Mouse (Mus musculus): ENCODE results near the gene Evpl. TPM values are rescaled to one million over a fixed set of nuclear protein-coding genes. Genes with fewer than 3 reads are reported as not detected.
"Not testable (repeated sequence)": the region's sequence is repeated elsewhere in the genome, so short reads cannot be mapped to it uniquely, and the experiment has no call there.

Evpl gene
- total RNA-seq (2015) (0.05 and 0.24 TPM in 2 replicates), total RNA-seq (2017) (1.2 and 2.0 TPM in 2 replicates)

- peak; percentile 94 for ATAC-seq (replicated peaks; ENCODE audit: poor library complexity)
These were observed at the start of gene Evpl for GRCm38 (mm10) chr11:116237742-116238395. Gene Evpl (minus strand): TSS chr11:116238077.

GRCm38 (mm10) chr11:116287351-116287750, 49.5 kb upstream of the Evpl start:
- ATAC-seq (replicated peaks; ENCODE audit: poor library complexity): no peak

GRCm38 (mm10) chr11:116285770-116286191, 47.9 kb upstream of the Evpl start:
- no peak for ATAC-seq (replicated peaks; ENCODE audit: poor library complexity)

- ATAC-seq (replicated peaks; ENCODE audit: poor library complexity): no peak
These were observed 46.1 kb upstream of the Evpl start for GRCm38 (mm10) chr11:116283982-116284381.

- no peak for ATAC-seq (replicated peaks; ENCODE audit: poor library complexity)
These were observed 45.1 kb upstream of the Evpl start for GRCm38 (mm10) chr11:116282912-116283521.

- peak; percentile 40 for ATAC-seq (replicated peaks; ENCODE audit: poor library complexity)
These were observed 44.2 kb upstream of the Evpl start for GRCm38 (mm10) chr11:116282089-116282488.

GRCm38 (mm10) chr11:116281671-116282070, 43.8 kb upstream of the Evpl start:
- ATAC-seq (replicated peaks; ENCODE audit: poor library complexity): 0 out of 2 replicates have a peak, but pooled peaks have one; percentile 4

GRCm38 (mm10) chr11:116280751-116281663, 43.1 kb upstream of the Evpl start, which contains the start of gene Galr2:
Gene Galr2 (plus strand): TSS chr11:116280939.
- ATAC-seq (replicated peaks; ENCODE audit: poor library complexity): peak; percentile 40

- not testable (repeated sequence) for ATAC-seq (replicated peaks; ENCODE audit: poor library complexity)
These were observed 39.3 kb upstream of the Evpl start for GRCm38 (mm10) chr11:116277184-116277583.

GRCm38 (mm10) chr11:116274045-116274666, 36.3 kb upstream of the Evpl start, which contains the start of gene Srp68:
Gene Srp68 (minus strand): TSS chr11:116274217.
- peak; percentile 97 for ATAC-seq (replicated peaks; ENCODE audit: poor library complexity)

- ATAC-seq (replicated peaks; ENCODE audit: poor library complexity): peak; percentile 44
These were observed 35.7 kb upstream of the Evpl start for GRCm38 (mm10) chr11:116273469-116274044.

GRCm38 (mm10) chr11:116272589-116273468, 35.0 kb upstream of the Evpl start:
- 0 out of 2 replicates have a peak, but pooled peaks have one; percentile 7 for ATAC-seq (replicated peaks; ENCODE audit: poor library complexity)

GRCm38 (mm10) chr11:116269560-116269959, 31.7 kb upstream of the Evpl start:
- ATAC-seq (replicated peaks; ENCODE audit: poor library complexity): no peak

- no peak for ATAC-seq (replicated peaks; ENCODE audit: poor library complexity)
These were observed 30.4 kb upstream of the Evpl start for GRCm38 (mm10) chr11:116268313-116268712.

- 0 out of 2 replicates have a peak, but pooled peaks have one; percentile 18 for ATAC-seq (replicated peaks; ENCODE audit: poor library complexity)
These were observed 29.8 kb upstream of the Evpl start for GRCm38 (mm10) chr11:116267637-116268036.

- ATAC-seq (replicated peaks; ENCODE audit: poor library complexity): peak; percentile 53
These were observed 28.0 kb upstream of the Evpl start for GRCm38 (mm10) chr11:116265850-116266249.

GRCm38 (mm10) chr11:116265352-116265751, 27.5 kb upstream of the Evpl start:
- ATAC-seq (replicated peaks; ENCODE audit: poor library complexity): peak; percentile 94

- 0 out of 2 replicates have a peak, but pooled peaks have one; percentile 12 for ATAC-seq (replicated peaks; ENCODE audit: poor library complexity)
These were observed 22.4 kb upstream of the Evpl start for GRCm38 (mm10) chr11:116260259-116260658.

GRCm38 (mm10) chr11:116259461-116259860, 21.6 kb upstream of the Evpl start:
- peak; percentile 72 for ATAC-seq (replicated peaks; ENCODE audit: poor library complexity)
